Mouse (Mus musculus) hindbrain, embryonic 12.5 days (tissue): ENCODE data around the gene Abcg2. TPM values are rescaled to one million over a fixed set of nuclear protein-coding genes. Genes with fewer than 3 reads are reported as not detected.

Source experiments
- ATAC-seq: fragments of 200-750 bp; cut with Nextera tagmentation; 2 replicates; pipeline ENCODE4 v1.8.0; 2017; ENCODE audit warnings: moderate TSS enrichment; ENCODE audit not compliant: low FRiP score
- H3K27ac ChIP-seq: fragments of 300-500 bp; sonication (generic); 2 replicates; pipeline ENCODE4 v1.5.1; 2016; ENCODE audit warnings: mild to moderate bottlenecking
- H3K27me3 ChIP-seq: fragments of 300-500 bp; sonication (generic); 2 replicates; pipeline ENCODE4 v1.6.1; 2016; ENCODE audit warnings: mild to moderate bottlenecking
- H3K36me3 ChIP-seq: fragments of 300-500 bp; sonication (generic); 2 replicates; pipeline ENCODE4 v1.6.1; 2016; ENCODE audit warnings: mild to moderate bottlenecking
- H3K4me1 ChIP-seq: fragments of 300-500 bp; sonication (generic); 2 replicates; pipeline ENCODE4 v1.6.1; 2016
- H3K4me2 ChIP-seq: fragments of 300-500 bp; sonication (generic); replicated peaks from 2 replicates; pipeline ENCODE4 v1.6.1; 2016; ENCODE audit warnings: mild to moderate bottlenecking
- H3K4me3 ChIP-seq: fragments of 300-500 bp; sonication (generic); 2 replicates; pipeline ENCODE4 v1.5.1; 2016; ENCODE audit warnings: mild to moderate bottlenecking
- H3K9ac ChIP-seq: fragments of 300-500 bp; sonication (generic); 2 replicates; pipeline ENCODE4 v1.6.1; 2016; ENCODE audit warnings: mild to moderate bottlenecking, moderate library complexity
- H3K9me3 ChIP-seq: fragments of 300-500 bp; sonication (generic); replicated peaks from 2 replicates; pipeline ENCODE4 v1.6.1; 2016; ENCODE audit warnings: mild to moderate bottlenecking
- whole genome bisulfite sequencing: fragments of 180-500 bp; shearing (Covaris S2); methylation state at CpG from one replicate; pipeline ENCODE4 v1.1.7; 2016; 5-methylcytosine and 5-hydroxymethylcytosine counted together
- polyA plus RNA-seq: library from polyadenylated mRNA; unstranded; fragments of >200 nt; fragmentation: Nextera tagmentation; extraction: Ambion mirVana; gene quantifications from 2 replicates; pipeline ENCODE4 v1.2.1, GENCODE M21; 2016

Gene Abcg2
- polyA plus RNA-seq, 1 experiment from 2014 or later: 42.5 TPM

- WGBS: 58% methylated on average over 11 of the region's 11 CpGs
- H3K27me3 ChIP-seq: no peaks in the 10 kb centered on the region
- H3K36me3 ChIP-seq: no peaks in the 10 kb centered on the region
- no peak for ATAC-seq
- H3K4me1 ChIP-seq: 0 out of 2 replicates have a peak, but pooled peaks cover 4% of the 10 kb centered on the region
- no peaks in the 10 kb centered on the region for H3K9me3 ChIP-seq
- H3K9ac ChIP-seq: no peak overlapping the region
- no peak overlapping the region for H3K27ac ChIP-seq
- 0 out of 2 replicates have a peak overlapping the region, but pooled peaks have one; percentile 61 for H3K4me3 ChIP-seq
- H3K4me2 ChIP-seq: peak overlapping the region; percentile 88
These were observed 56.9 kb downstream of the Abcg2 start for GRCm38 (mm10) chr6:58641056-58641799.

DNA sequence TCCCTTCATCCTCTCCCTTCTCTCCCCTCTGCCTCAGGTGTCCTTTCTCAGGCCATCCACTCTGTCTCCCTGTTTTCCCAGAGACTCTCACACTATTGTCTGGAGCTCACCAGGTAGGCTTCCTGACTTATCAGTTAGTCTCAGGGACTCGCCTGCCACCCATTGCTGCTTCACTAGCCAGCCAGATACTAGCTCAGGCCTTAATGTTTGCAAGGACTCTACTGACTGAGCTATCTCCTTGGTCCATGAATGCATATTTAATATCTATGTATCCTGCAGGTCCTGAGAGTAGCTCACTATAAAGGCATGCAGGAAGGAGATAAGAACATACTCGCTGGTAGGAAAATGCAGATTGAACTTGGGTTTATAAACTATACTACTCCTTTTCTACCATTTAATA is 57.9 kb downstream of the Abcg2 start:
- H3K27ac ChIP-seq: no peak overlapping the region
- H3K36me3 ChIP-seq: no peaks in the 10 kb centered on the region
- no peaks in the 10 kb centered on the region for H3K9me3 ChIP-seq
- 90% methylated on average over 2 of the region's 2 CpGs for WGBS
- H3K9ac ChIP-seq: no peak overlapping the region
- no peak for ATAC-seq
- H3K27me3 ChIP-seq: no peaks in the 10 kb centered on the region
- H3K4me1 ChIP-seq: 0 out of 2 replicates have a peak, but pooled peaks cover 4% of the 10 kb centered on the region
- H3K4me2 ChIP-seq: no peak overlapping the region
- no peak overlapping the region for H3K4me3 ChIP-seq

DNA sequence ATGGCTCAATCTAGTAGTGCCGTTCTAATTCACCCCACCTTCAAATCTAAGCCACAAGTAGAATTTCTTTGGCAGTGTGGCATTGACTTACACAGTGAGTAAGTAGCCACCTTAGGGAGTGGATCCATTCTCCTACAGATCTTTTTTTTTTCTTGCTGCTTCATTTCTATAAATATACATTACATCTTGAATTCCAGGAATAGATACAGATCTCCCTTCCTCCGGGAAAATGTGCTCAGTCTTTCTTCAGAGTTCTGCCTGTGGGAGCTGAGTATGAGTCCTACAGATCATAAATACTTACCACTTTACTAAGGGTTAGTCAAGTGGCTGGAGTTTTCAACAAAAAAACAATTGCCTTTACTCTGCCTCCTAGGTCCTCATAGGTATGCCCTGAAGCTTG is 60.3 kb downstream of the Abcg2 start:
- WGBS: 86% methylated on average over 2 of the region's 2 CpGs
- H3K27me3 ChIP-seq: no peaks in the 10 kb centered on the region
- ATAC-seq: no peak
- no peak overlapping the region for H3K27ac ChIP-seq
- no peak overlapping the region for H3K9ac ChIP-seq
- H3K4me2 ChIP-seq: no peak overlapping the region
- H3K4me1 ChIP-seq: 0 out of 2 replicates have a peak, but pooled peaks cover 4% of the 10 kb centered on the region
- no peaks in the 10 kb centered on the region for H3K36me3 ChIP-seq
- no peak overlapping the region for H3K4me3 ChIP-seq
- H3K9me3 ChIP-seq: no peaks in the 10 kb centered on the region

GRCm38 (mm10) chr6:58648100-58648749 is 63.9 kb downstream of the Abcg2 start:
- H3K4me1 ChIP-seq: no peaks in the 10 kb centered on the region
- WGBS: 77% methylated on average over 3 of the region's 3 CpGs
- no peak for ATAC-seq

GRCm38 (mm10) chr6:58650136-58650535 is 65.8 kb downstream of the Abcg2 start:
- 94% methylated on average over 3 of the region's 3 CpGs for WGBS
- Histone ChIP-seq H3K27ac (no peak overlapping the region), H3K27me3 (no peaks in the 10 kb centered on the region), H3K9me3 (no peaks in the 10 kb centered on the region), H3K4me2 (no peak overlapping the region), H3K4me3 (no peak overlapping the region), H3K4me1 (no peaks in the 10 kb centered on the region), H3K9ac (no peak overlapping the region), H3K36me3 (no peaks in the 10 kb centered on the region)
- ATAC-seq: no peak

More at GRCm38 (mm10) chr6:58648100-58648749, 63.9 kb downstream of the Abcg2 start:
- H3K27me3 ChIP-seq: no peaks in the 10 kb centered on the region
- H3K27ac ChIP-seq: no peak overlapping the region
- H3K9me3 ChIP-seq: no peaks in the 10 kb centered on the region
- no peaks in the 10 kb centered on the region for H3K36me3 ChIP-seq
- H3K4me2 ChIP-seq: no peak overlapping the region
- H3K9ac ChIP-seq: no peak overlapping the region
- H3K4me3 ChIP-seq: no peak overlapping the region

DNA sequence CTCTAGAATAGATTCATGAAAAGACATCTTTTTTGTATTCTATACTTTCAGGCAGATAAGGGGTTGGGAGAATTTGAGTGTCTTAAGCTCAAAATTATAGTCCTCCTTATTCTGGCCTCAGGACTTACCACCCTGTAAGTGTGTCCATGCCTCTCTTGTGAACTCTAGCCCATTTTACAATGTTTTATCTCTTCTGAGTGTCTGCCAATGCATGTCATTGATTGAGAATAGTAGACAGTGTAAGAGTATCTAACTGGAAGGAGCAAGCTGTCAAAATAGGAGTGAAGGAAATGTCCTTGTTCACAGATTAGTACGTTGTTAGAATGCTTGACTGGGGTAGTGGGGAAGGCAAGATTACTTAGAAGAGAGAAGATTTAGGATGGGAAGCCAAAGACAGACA is 66.7 kb downstream of the Abcg2 start:
- H3K4me2 ChIP-seq: no peak overlapping the region
- 94% methylated on average over 1 of the region's 1 CpGs for WGBS
- H3K27me3 ChIP-seq: no peaks in the 10 kb centered on the region
- H3K9ac ChIP-seq: no peak overlapping the region
- no peak overlapping the region for H3K4me3 ChIP-seq
- H3K9me3 ChIP-seq: no peaks in the 10 kb centered on the region
- no peaks in the 10 kb centered on the region for H3K4me1 ChIP-seq
- no peaks in the 10 kb centered on the region for H3K36me3 ChIP-seq
- no peak overlapping the region for H3K27ac ChIP-seq
- ATAC-seq: no peak

DNA sequence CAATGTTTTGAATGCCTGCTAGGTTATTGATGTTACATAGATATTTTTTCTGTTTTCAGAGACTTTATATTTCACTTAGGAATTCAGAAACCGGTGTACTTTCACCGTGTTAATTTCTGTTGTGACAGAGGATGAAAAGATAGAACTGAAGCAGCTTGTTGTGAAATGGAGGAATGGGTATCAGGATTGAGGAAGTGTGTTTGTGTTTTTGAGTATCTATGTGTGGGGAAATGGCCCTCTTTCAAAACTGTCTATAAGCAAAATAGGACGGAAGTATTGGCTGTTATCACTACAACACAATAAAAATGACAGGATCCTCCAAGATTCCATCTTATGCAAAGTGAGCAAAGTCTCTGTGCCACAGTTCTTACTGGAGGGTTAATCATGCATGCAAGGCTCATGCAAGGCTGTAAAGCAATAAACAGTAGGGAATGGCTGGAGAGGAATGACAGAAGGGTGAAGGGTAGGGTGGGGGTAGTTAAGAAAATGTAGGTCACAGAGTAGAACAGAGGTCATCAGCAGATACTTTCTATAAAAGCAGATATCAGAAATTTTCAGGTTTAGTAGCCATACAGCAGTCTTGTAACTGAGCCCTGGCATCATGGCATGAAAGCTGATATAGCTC is 76.7 kb downstream of the Abcg2 start:
- ATAC-seq: no peak
- no peaks in the 10 kb centered on the region for H3K27me3 ChIP-seq
- H3K4me1 ChIP-seq: no peaks in the 10 kb centered on the region
- no peaks in the 10 kb centered on the region for H3K36me3 ChIP-seq
- no peak overlapping the region for H3K27ac ChIP-seq
- no peak overlapping the region for H3K4me3 ChIP-seq
- no peaks in the 10 kb centered on the region for H3K9me3 ChIP-seq
- H3K9ac ChIP-seq: no peak overlapping the region
- H3K4me2 ChIP-seq: no peak overlapping the region
- 89% methylated on average over 3 of the region's 3 CpGs for WGBS

- Histone ChIP-seq H3K4me3 (no peak overlapping the region), H3K4me1 (no peaks in the 10 kb centered on the region), H3K4me2 (no peak overlapping the region), H3K27me3 (no peaks in the 10 kb centered on the region), H3K9ac (no peak overlapping the region), H3K36me3 (0 out of 2 replicates have a peak, but pooled peaks cover 3% of the 10 kb centered on the region), H3K27ac (no peak overlapping the region), H3K9me3 (no peaks in the 10 kb centered on the region)
- ATAC-seq: no peak
- 95% methylated on average over 1 of the region's 1 CpGs for WGBS
These were observed 93.5 kb downstream of the Abcg2 start for GRCm38 (mm10) chr6:58677802-58678201.

DNA sequence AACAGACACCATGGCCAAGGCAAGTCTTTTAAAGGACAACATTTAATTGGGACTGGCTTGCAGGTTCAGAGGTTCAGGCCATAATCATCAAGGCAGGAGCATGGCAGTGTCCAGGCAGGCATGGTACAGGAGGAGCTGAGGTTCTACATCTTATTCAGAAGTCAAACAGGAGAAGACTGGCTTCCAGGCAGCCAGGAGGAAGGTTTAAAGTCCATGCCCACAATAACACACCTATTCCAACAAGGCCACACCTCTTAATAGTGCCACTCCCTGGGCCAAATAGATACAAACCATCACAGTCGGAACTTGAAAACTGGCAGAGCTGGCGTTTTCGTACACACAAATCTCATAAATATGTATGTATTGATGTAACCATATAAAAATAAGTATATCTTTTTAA is 94.2 kb downstream of the Abcg2 start:
- H3K9me3 ChIP-seq: no peaks in the 10 kb centered on the region
- H3K4me1 ChIP-seq: no peaks in the 10 kb centered on the region
- no peak overlapping the region for H3K27ac ChIP-seq
- H3K36me3 ChIP-seq: 0 out of 2 replicates have a peak, but pooled peaks cover 3% of the 10 kb centered on the region
- H3K27me3 ChIP-seq: no peaks in the 10 kb centered on the region
- ATAC-seq: no peak
- H3K9ac ChIP-seq: no peak overlapping the region
- H3K4me3 ChIP-seq: no peak overlapping the region
- no peak overlapping the region for H3K4me2 ChIP-seq
- 96% methylated on average over 3 of the region's 3 CpGs for WGBS

- WGBS: 80% methylated on average over 2 of the region's 2 CpGs
- H3K4me2 ChIP-seq: no peak overlapping the region
These were observed 107.3 kb downstream of the Abcg2 start for GRCm38 (mm10) chr6:58691584-58691983.

GRCm38 (mm10) chr6:58694257-58694656 is 109.9 kb downstream of the Abcg2 start:
- Histone ChIP-seq H3K4me1 (no peaks in the 10 kb centered on the region), H3K36me3 (no peaks in the 10 kb centered on the region), H3K4me2 (no peak overlapping the region), H3K27me3 (no peaks in the 10 kb centered on the region), H3K9ac (no peak overlapping the region), H3K9me3 (no peaks in the 10 kb centered on the region), H3K27ac (no peak overlapping the region), H3K4me3 (no peak overlapping the region)
- WGBS: 94% methylated on average over 2 of the region's 2 CpGs
- no peak for ATAC-seq

More at GRCm38 (mm10) chr6:58691584-58691983, 107.3 kb downstream of the Abcg2 start:
- ATAC-seq: no peak
- Histone ChIP-seq H3K9me3 (no peaks in the 10 kb centered on the region), H3K9ac (no peak overlapping the region), H3K4me1 (no peaks in the 10 kb centered on the region), H3K36me3 (no peaks in the 10 kb centered on the region), H3K4me3 (no peak overlapping the region), H3K27me3 (no peaks in the 10 kb centered on the region), H3K27ac (no peak overlapping the region)

- no peaks in the 10 kb centered on the region for H3K4me1 ChIP-seq
- no peak overlapping the region for H3K27ac ChIP-seq
- no peak overlapping the region for H3K4me2 ChIP-seq
- WGBS: 84% methylated on average over 1 of the region's 1 CpGs
- no peaks in the 10 kb centered on the region for H3K27me3 ChIP-seq
- H3K9me3 ChIP-seq: no peaks in the 10 kb centered on the region
- no peak for ATAC-seq
- no peaks in the 10 kb centered on the region for H3K36me3 ChIP-seq
- no peak overlapping the region for H3K9ac ChIP-seq
- no peak overlapping the region for H3K4me3 ChIP-seq
These were observed 110.4 kb downstream of the Abcg2 start for GRCm38 (mm10) chr6:58694765-58695164.
